Mouse (Mus musculus): ENCODE measurements around the gene Pou3f3. TPM values are rescaled to one million over a fixed set of nuclear protein-coding genes. Genes with fewer than 3 reads are reported as not detected.

Pou3f3 gene
- polyA plus RNA-seq, 1 experiment from 2014 or later, result not detected

DNA sequence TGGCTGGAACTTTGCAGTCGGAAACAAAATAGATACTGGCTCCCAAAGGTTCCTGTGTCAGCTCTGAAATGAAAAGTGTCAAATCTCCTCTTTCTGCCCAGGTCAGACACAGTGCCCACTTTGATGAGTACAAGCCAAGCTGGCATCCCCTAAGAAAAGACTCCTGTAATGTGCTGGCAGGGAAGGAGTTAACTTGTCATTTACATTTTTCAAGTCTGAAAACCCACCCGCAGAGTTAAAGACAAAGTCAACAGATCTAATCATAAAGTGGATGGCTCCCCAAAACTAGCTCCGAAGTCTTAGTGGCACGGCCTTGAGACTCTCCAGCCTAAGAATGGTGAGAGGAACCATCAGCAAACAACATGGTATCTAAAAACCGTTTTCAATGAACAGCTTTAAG, 11.6 kb downstream of the Pou3f3 start:
- Histone ChIP-seq H3K4me1 (ENCODE audit: control insufficient read depth, insufficient read depth, low read length) (no peaks in the 10 kb centered on the region), H3K36me3 (ENCODE audit: control insufficient read depth, insufficient read depth, low read length) (no peaks in the 10 kb centered on the region), H3K4me2 (ENCODE audit: low read depth, low read length) (no peak overlapping the region), H3K9me3 (replicated peaks; ENCODE audit: control insufficient read depth, low read length) (no peaks in the 10 kb centered on the region), H3K27ac (ENCODE audit: low read length) (no peak overlapping the region), H3K9ac (ENCODE audit: low read length) (no peak overlapping the region), H3K27me3 (ENCODE audit: control insufficient read depth, insufficient read depth, low read length) (peaks cover 88% of the 10 kb centered on the region), H3K4me3 (replicated peaks; ENCODE audit: low read length) (no peak overlapping the region)
- no peak for ATAC-seq (ENCODE audit: insufficient read depth, low FRiP score)
- WGBS, result 4% methylated on average over 5 of the region's 5 CpGs

DNA sequence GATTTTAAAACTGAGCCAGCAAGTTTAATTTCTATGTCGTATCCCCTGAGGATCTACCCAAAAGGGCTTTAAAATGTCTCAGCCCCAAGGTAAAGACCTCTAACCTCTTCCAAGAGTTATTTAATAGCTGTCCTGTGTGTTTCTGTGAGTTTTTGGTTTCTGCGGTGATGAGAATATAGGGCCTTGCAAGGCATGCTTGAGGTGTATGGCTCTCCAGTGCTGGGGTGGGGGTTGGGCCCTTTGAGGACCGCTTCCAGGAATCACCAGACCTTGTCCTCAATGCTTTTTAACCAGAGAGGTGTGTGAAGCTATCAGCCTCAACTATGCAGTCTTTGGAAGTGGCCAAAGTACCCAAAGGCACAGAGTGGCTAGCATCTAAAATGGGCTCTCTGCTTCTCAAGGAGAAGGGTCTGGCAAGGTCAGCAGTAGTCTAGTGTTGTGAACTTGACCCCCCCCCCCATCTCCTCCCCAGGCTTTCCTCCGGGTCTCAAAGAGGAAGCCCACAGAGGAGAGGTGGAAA, 12.1 kb downstream of the Pou3f3 start:
- H3K9me3 ChIP-seq (replicated peaks; ENCODE audit: control insufficient read depth, low read length), result no peaks in the 10 kb centered on the region
- WGBS, result 6% methylated on average over 4 of the region's 4 CpGs
- H3K9ac ChIP-seq (ENCODE audit: low read length), result no peak overlapping the region
- H3K27me3 ChIP-seq (ENCODE audit: control insufficient read depth, insufficient read depth, low read length), result peaks cover 86% of the 10 kb centered on the region
- no peak overlapping the region for H3K27ac ChIP-seq (ENCODE audit: low read length)
- no peak overlapping the region for H3K4me2 ChIP-seq (ENCODE audit: low read depth, low read length)
- H3K4me1 ChIP-seq (ENCODE audit: control insufficient read depth, insufficient read depth, low read length), result no peaks in the 10 kb centered on the region
- H3K4me3 ChIP-seq (replicated peaks; ENCODE audit: low read length), result no peak overlapping the region
- no peak for ATAC-seq (ENCODE audit: insufficient read depth, low FRiP score)
- H3K36me3 ChIP-seq (ENCODE audit: control insufficient read depth, insufficient read depth, low read length), result no peaks in the 10 kb centered on the region

DNA sequence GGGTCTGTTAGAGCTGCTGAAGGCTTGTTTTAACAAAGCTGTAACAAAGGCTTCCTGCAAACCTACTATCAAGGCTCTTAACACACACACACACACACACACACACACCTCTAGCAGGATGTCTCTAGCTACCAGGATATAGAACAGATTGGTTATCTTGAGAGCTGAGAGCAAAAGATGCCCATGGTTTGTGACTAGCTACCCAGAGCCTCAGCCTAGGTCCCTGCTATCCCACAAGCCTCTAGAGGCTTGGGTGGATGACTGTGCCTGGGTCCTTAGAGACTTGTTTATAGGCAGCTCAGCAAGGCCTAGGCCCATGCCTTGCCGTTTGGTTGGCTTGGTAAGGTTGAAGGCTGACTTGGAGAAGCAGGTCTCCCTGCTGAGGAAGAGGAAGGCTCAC, 13.5 kb downstream of the Pou3f3 start:
- Histone ChIP-seq H3K27ac (ENCODE audit: low read length) (no peak overlapping the region), H3K9ac (ENCODE audit: low read length) (no peak overlapping the region), H3K9me3 (replicated peaks; ENCODE audit: control insufficient read depth, low read length) (no peaks in the 10 kb centered on the region), H3K36me3 (ENCODE audit: control insufficient read depth, insufficient read depth, low read length) (no peaks in the 10 kb centered on the region), H3K27me3 (ENCODE audit: control insufficient read depth, insufficient read depth, low read length) (peaks cover 87% of the 10 kb centered on the region), H3K4me1 (ENCODE audit: control insufficient read depth, insufficient read depth, low read length) (peaks cover 7% of the 10 kb centered on the region), H3K4me2 (ENCODE audit: low read depth, low read length) (no peak overlapping the region), H3K4me3 (replicated peaks; ENCODE audit: low read length) (no peak overlapping the region)
- WGBS, result 16% methylated on average over 1 of the region's 1 CpGs
- no peak for ATAC-seq (ENCODE audit: insufficient read depth, low FRiP score)

DNA sequence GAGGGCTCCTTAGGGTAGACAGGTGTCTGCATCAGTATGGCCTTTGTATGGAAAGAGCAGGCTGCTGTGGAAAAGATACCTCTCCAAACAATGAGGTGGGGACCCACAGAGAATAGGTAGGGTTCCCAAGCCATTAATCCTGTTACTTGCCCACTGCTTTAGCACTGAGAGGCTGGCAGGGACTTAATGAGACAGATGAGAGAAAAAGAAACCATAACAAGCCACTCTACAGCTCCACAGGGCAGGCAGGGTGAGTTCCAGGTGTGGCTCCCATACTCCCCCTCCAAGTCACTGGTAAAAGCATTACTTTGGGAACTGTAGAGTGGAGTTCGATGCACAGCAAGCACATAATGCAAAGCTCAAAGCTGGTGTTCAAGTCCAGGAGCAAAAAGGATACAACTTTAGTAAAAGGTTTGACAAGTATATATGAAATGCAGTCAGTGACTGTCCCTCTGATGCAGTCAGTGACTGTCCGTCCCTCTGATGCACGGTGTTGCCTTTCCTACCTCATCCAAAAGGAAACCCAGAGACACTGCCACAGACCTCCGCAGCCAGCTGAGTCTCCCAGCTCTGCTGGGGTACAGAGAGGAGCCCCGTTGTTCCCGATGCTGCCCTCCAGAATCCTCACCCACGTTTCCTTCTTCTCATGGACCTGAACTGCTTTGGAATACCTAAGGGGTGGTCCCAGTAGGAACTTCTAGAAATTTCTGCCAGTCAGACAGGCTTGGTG, 14.0 kb downstream of the Pou3f3 start:
- no peak for ATAC-seq (ENCODE audit: insufficient read depth, low FRiP score)
- Histone ChIP-seq H3K27ac (ENCODE audit: low read length) (no peak overlapping the region), H3K27me3 (ENCODE audit: control insufficient read depth, insufficient read depth, low read length) (peaks cover 86% of the 10 kb centered on the region), H3K9ac (ENCODE audit: low read length) (no peak overlapping the region), H3K4me3 (replicated peaks; ENCODE audit: low read length) (no peak overlapping the region), H3K9me3 (replicated peaks; ENCODE audit: control insufficient read depth, low read length) (no peaks in the 10 kb centered on the region), H3K4me2 (ENCODE audit: low read depth, low read length) (no peak overlapping the region), H3K36me3 (ENCODE audit: control insufficient read depth, insufficient read depth, low read length) (no peaks in the 10 kb centered on the region), H3K4me1 (ENCODE audit: control insufficient read depth, insufficient read depth, low read length) (peaks cover 10% of the 10 kb centered on the region)
- WGBS, result 11% methylated on average over 7 of the region's 7 CpGs

DNA sequence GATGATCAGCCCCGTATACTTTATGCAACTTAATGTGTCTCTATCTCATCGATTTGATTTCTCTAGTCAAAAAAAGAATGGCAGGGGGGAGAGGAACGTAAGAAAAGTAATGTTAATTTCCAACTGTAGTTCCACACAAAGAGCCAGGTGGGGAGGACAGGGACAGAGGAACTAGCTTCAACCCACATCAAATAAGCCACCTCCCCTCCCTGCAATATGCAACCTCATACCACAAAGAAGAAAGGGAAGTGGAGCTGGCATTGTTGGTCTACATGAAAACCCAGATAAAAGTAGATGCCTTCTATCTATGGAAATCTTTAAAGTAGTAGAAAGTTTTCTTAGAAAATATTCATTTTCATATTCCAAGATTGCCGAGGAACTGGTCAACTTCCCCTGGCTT, 14.7 kb downstream of the Pou3f3 start:
- Histone ChIP-seq H3K4me3 (replicated peaks; ENCODE audit: low read length) (no peak overlapping the region), H3K36me3 (ENCODE audit: control insufficient read depth, insufficient read depth, low read length) (no peaks in the 10 kb centered on the region), H3K27me3 (ENCODE audit: control insufficient read depth, insufficient read depth, low read length) (peaks cover 91% of the 10 kb centered on the region), H3K27ac (ENCODE audit: low read length) (no peak overlapping the region), H3K9ac (ENCODE audit: low read length) (no peak overlapping the region), H3K4me1 (ENCODE audit: control insufficient read depth, insufficient read depth, low read length) (peaks cover 10% of the 10 kb centered on the region), H3K9me3 (replicated peaks; ENCODE audit: control insufficient read depth, low read length) (no peaks in the 10 kb centered on the region), H3K4me2 (ENCODE audit: low read depth, low read length) (no peak overlapping the region)
- WGBS, result 16% methylated on average over 4 of the region's 4 CpGs
- no peak for ATAC-seq (ENCODE audit: insufficient read depth, low FRiP score)

DNA sequence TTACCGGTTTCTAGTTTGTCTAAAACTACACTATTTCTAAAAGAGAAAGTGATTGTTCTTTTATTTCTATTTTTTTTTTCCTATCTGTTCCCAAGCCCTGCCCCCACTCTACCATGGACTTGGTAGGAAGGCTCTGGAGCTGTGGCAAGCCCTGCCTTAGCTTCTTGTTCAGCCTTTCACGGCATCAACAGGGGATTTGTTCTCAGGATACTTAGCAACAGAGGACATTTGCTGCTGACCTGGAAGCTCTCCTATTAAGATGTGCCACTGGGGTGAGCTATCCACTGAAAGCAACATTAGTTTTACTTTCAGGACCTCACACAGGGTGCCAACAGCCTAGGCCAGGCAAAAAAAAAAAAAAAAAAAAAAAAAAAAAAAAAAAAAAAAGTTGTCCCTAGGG, 15.4 kb downstream of the Pou3f3 start:
- Histone ChIP-seq H3K4me2 (ENCODE audit: low read depth, low read length) (no peak overlapping the region), H3K4me1 (ENCODE audit: control insufficient read depth, insufficient read depth, low read length) (peaks cover 10% of the 10 kb centered on the region), H3K27ac (ENCODE audit: low read length) (no peak overlapping the region), H3K36me3 (ENCODE audit: control insufficient read depth, insufficient read depth, low read length) (no peaks in the 10 kb centered on the region), H3K4me3 (replicated peaks; ENCODE audit: low read length) (no peak overlapping the region), H3K9me3 (replicated peaks; ENCODE audit: control insufficient read depth, low read length) (no peaks in the 10 kb centered on the region), H3K9ac (ENCODE audit: low read length) (no peak overlapping the region), H3K27me3 (ENCODE audit: control insufficient read depth, insufficient read depth, low read length) (peaks cover 91% of the 10 kb centered on the region)
- no peak for ATAC-seq (ENCODE audit: insufficient read depth, low FRiP score)
- 6% methylated on average over 2 of the region's 2 CpGs for whole genome bisulfite sequencing

DNA sequence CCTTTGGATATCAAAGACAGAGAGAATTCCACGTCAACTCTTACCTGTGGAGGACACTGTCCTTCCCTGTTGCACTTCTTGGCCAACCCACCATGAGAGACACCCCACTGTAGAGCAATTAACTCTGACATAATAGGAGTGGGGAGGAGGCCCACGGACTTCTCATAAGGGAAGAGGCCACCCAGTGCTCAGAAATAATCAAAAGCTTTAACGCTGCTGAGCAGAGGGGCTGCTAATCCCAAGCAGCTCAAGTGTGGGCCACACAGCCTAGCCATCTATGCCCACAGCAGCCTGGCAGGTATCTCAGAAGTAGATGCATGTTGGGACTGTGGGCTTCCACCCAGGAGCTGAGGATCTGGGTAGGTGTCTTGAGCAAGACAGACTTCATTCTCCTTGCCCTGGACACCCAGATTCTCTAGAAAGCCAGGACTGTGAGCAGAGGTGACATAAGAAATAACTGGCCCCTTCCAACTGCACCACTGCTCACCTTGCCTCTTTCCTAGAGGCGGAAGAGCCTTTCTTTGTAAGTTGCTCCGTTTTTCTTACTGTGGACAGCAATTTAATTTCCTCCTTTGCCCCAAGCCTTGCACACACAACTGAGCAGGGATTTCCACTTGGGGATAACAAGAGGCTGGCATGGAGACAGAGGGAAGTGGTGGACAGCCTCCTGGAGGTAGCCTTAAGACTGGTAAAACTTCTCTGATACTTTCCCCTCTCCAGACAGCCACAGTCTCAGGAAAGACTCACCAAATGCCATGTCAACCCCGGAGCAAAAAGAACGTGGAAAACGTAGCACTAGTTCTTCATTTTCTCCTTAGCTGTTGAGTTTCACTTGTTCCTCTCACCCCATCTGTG, 16.1 kb downstream of the Pou3f3 start:
- Histone ChIP-seq H3K27ac (ENCODE audit: low read length) (no peak overlapping the region), H3K4me2 (ENCODE audit: low read depth, low read length) (no peak overlapping the region), H3K36me3 (ENCODE audit: control insufficient read depth, insufficient read depth, low read length) (no peaks in the 10 kb centered on the region), H3K4me3 (replicated peaks; ENCODE audit: low read length) (no peak overlapping the region), H3K9ac (ENCODE audit: low read length) (no peak overlapping the region), H3K27me3 (ENCODE audit: control insufficient read depth, insufficient read depth, low read length) (peaks cover 91% of the 10 kb centered on the region), H3K9me3 (replicated peaks; ENCODE audit: control insufficient read depth, low read length) (no peaks in the 10 kb centered on the region), H3K4me1 (ENCODE audit: control insufficient read depth, insufficient read depth, low read length) (peaks cover 10% of the 10 kb centered on the region)
- WGBS, result 6% methylated on average over 8 of the region's 8 CpGs
- no peak for ATAC-seq (ENCODE audit: insufficient read depth, low FRiP score)

DNA sequence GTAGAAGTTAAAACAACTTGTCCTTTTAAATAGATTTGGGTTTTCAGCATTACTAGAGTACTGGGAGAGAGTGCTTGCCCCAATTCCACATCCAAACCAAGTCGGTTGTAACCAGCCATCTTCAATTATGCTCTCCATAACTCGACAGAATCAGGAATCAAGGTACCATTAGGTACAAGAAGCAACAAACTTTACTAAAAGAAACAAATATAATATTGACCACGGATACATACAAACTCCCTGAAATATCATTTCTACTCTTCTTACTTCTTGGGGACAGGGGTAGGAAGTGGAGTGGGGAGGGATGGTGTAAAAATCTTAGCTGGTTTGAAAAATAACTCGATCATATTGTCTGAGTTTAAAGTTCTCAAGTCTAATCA, 16.7 kb downstream of the Pou3f3 start:
- no peak overlapping the region for H3K4me3 ChIP-seq (replicated peaks; ENCODE audit: low read length)
- 6% methylated on average over 4 of the region's 4 CpGs for WGBS
- peaks cover 85% of the 10 kb centered on the region for H3K27me3 ChIP-seq (ENCODE audit: control insufficient read depth, insufficient read depth, low read length)
- peaks cover 10% of the 10 kb centered on the region for H3K4me1 ChIP-seq (ENCODE audit: control insufficient read depth, insufficient read depth, low read length)
- H3K36me3 ChIP-seq (ENCODE audit: control insufficient read depth, insufficient read depth, low read length), result no peaks in the 10 kb centered on the region
- no peak for ATAC-seq (ENCODE audit: insufficient read depth, low FRiP score)
- no peaks in the 10 kb centered on the region for H3K9me3 ChIP-seq (replicated peaks; ENCODE audit: control insufficient read depth, low read length)
- no peak overlapping the region for H3K4me2 ChIP-seq (ENCODE audit: low read depth, low read length)
- H3K9ac ChIP-seq (ENCODE audit: low read length), result no peak overlapping the region
- no peak overlapping the region for H3K27ac ChIP-seq (ENCODE audit: low read length)
